Mouse (Mus musculus): ENCODE results near the gene Maml1.
A peak's percentile ranks its signal among the peaks of the same experiment; 100 is the strongest.

The Maml1 gene

GRCm38 (mm10) chr11:50238821-50239791, 53.0 kb downstream of the Maml1 start:
- no peak for DNase-seq

- no peak for DNase-seq
Measured at GRCm38 (mm10) chr11:50238324-50238723, 53.8 kb downstream of the Maml1 start, which contains the start of gene Ltc4s. TSS of gene Ltc4s (minus strand) at chr11:50238616.

- DNase-seq: no peak
Measured at GRCm38 (mm10) chr11:50236937-50237835, 54.9 kb downstream of the Maml1 start.

GRCm38 (mm10) chr11:50236540-50236936, 55.6 kb downstream of the Maml1 start:
- DNase-seq: peak; percentile 91

- DNase-seq: no peak
Measured at GRCm38 (mm10) chr11:50234606-50235005, 57.5 kb downstream of the Maml1 start.

GRCm38 (mm10) chr11:50233993-50234392, 58.1 kb downstream of the Maml1 start:
- no peak for DNase-seq

- DNase-seq: no peak
Measured at GRCm38 (mm10) chr11:50233022-50233421, 59.1 kb downstream of the Maml1 start.

GRCm38 (mm10) chr11:50231411-50231810, 60.7 kb downstream of the Maml1 start:
- DNase-seq: peak; percentile 56

- DNase-seq: no peak
Measured at GRCm38 (mm10) chr11:50230481-50231304, 61.4 kb downstream of the Maml1 start.

GRCm38 (mm10) chr11:50229252-50229910, 62.7 kb downstream of the Maml1 start:
- no peak for DNase-seq

GRCm38 (mm10) chr11:50228772-50229171, 63.3 kb downstream of the Maml1 start:
- no peak for DNase-seq

- no peak for DNase-seq
Measured at GRCm38 (mm10) chr11:50227736-50228135, 64.4 kb downstream of the Maml1 start.

GRCm38 (mm10) chr11:50227226-50227625, 64.9 kb downstream of the Maml1 start:
- no peak for DNase-seq

GRCm38 (mm10) chr11:50226406-50226805, 65.7 kb downstream of the Maml1 start:
- DNase-seq: no peak

- peak; percentile 40 for DNase-seq
Measured at GRCm38 (mm10) chr11:50225611-50226378, 66.3 kb downstream of the Maml1 start.

GRCm38 (mm10) chr11:50224671-50225530, 67.2 kb downstream of the Maml1 start:
- peak; percentile 67 for DNase-seq

GRCm38 (mm10) chr11:50223783-50224662, 68.1 kb downstream of the Maml1 start:
- no peak for DNase-seq

- no peak for DNase-seq
Measured at GRCm38 (mm10) chr11:50222559-50223276, 69.4 kb downstream of the Maml1 start.
